Mouse (Mus musculus): ENCODE measurements around the gene Vipas39.
A peak's percentile ranks its signal among the peaks of the same experiment; 100 is the strongest.
"Not testable (repeated sequence)": the region's sequence is repeated elsewhere in the genome, so short reads cannot be mapped to it uniquely, and the experiment has no call there.

Gene Vipas39

DNA sequence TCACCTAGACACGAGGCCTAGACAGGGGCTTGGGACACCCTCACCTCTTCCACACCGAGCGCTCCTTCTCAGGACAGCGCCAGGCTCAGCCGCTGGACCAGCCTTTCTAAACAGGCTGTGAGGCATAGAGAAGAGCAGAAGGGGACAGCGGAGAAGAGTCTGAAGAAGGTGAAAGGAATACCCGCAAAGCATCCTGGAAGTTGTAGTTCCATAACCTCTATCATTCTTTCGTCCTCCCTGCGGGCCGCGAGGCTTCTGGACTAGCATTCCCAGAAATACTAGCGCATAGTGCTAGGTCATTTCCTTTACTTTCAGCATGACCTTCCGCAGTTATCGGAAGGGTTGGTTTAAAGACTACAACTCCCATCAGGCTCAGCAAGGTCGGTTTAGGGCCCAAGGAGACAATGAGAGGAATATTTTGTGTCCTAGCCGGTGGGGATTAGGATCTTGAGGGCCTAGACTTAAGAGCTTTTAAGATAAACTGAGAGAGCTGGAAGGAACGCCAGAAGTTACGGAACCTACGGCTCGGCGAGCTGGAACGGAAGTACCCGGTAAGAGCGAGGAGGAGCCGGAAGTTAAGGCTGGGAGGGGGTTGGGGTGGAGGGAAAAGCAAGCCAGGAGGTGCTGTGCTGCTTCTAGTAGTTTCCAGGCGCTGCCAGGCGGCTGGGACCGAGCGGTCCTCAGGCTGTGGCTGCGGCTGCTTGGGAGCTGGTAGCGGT lies at the start of gene Vipas39, which contains the start of gene Ahsa1:
TSS of gene Vipas39 (minus strand) at position 149 of the 719 bp plus-strand sequence.
TSS of gene Ahsa1 (plus strand) at position 372 of the 719 bp plus-strand sequence.
- DNase-seq (ENCODE audit: low spot score), result peak; percentile 69

DNA sequence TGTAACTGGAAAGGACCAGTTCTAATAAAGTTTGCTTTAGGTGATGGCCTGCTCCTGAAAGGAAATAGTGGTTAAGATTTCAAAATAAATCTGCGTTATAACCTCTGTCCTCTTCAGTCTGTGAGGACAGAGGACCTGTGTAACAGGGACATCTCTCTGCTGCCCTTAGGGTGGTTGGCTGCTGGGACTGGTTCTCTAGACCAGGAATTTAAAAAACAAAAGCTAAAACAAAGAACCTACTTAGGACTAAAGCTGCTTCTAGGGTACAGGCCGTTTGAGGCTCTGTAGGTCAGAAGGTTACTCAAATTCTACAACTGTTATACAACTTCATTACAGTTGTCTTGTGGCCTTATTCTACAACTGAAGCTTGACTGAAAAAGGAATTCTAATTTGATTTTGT lies 47.0 kb upstream of the Vipas39 start:
- DNase-seq (ENCODE audit: low spot score), result no peak

DNA sequence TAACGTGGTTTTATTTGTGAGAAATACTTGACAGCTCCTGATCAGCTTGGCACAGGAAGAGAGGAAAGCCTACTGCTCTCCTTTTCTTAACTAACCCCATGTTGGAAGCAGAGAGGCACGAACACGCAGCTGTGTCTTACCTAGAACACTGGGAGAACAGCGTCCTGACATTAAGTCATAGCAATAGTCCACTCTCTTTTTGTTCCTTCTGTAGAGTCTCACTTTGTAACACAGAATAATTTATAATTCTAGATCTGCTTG lies 40.5 kb upstream of the Vipas39 start:
- DNase-seq (ENCODE audit: low spot score), result not testable (repeated sequence)

DNA sequence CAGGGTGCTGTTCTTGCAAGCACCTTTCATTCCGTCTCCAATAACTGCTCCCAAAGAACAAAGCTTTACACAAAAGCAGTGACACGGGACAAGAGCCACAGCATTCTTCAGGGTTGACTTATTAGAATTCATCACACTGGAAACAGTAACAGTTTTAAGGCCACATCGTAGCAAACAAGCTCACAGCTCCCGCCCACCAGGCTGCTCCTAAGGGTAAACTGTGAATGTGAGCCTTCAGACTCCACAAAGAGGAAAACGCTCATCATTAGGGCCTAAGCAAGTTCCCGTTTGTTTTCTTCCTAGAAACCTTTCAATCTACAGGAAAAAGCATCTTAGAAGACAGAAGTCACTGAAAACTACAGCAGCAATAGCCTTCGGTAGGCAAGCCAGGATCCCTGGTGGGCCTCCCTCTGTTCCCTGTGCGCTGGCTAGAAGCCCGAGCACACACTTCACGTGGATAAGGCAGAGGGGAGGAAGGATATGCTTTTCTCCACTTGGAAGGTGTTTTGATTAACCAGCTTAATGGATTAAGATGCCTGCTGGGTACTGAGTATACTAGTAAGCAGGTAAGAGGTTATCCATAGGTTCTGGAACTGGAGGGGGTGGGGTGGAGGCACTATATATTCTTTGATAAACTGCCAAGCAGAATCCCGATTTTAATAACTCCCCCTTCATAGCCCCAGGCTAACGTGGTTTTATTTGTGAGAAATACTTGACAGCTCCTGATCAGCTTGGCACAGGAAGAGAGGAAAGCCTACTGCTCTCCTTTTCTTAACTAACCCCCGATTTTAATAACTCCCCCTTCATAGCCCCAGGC lies 39.9 kb upstream of the Vipas39 start:
- DNase-seq (ENCODE audit: low spot score), result no peak

DNA sequence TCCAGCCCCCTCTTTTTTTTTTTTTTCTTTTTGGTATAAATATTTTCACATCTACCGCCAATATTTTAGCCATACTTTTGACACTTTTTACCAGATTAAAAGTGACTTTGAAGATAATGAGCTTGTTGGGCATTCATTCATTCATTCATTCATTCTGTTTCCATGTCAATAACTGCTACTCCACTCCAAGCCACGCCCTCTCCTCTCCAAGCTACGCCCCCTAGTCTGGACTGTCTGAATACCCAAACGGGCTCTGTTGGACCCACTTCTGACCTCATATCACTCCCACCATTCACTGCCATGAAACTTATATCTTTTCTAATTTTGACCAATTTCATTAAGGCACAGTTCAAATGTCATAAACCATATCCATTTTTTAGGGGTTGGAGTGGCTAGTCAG lies 35.1 kb upstream of the Vipas39 start:
- DNase-seq (ENCODE audit: low spot score), result no peak

DNA sequence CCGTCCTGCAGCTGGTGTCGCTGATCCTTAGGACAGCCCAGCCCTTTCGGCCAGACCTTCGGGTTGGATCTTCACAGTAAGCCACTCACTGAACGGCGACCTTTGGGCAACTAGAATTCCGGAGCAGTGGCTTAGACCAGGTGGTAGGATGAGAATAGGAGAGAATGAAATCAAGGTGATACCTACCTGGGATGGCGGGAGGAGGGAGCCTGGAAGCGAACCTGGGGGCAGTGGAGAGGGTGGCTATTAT lies 34.3 kb upstream of the Vipas39 start:
- no peak for DNase-seq (ENCODE audit: low spot score)

DNA sequence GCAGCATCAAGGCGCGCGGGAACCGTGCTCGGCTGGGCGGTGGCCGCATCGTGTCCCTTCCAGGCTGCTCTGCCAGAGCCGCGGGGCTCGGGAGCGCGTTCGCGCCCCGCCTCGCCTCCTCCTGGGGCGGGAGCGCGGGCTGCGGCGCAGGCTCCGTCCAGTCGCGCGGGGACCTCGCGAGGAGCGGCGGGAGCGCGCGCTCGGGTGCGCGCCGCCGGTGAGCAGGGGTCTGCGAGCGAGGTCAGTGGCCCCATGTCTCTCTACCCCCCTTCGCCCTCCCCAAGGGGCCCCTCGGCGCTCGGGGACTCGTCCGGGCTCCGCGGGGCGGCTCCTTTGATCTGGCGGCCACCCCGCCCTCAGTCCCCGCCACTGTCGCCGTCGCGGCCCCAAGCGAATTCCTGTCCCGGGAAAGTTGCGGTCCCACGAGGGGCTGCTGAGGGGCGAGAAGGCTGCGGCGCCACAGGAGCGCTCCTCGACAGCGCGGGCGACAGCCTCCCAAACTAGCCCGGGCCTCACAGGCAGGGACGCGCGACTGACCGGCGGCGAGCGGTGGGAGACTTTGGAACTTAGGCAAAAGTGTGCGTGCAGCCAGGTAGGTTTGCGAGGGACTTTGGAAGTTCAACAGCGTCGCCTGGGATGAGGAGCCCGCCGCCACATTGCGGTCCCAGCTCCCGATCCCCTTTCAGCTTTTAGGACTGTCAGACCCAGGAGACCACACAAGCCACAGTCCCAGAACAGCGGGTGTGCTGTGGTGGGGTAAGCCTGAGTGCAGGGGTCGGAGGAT lies 33.8 kb upstream of the Vipas39 start, which contains the start of gene Ism2:
TSS of gene Ism2 (minus strand) at position 49 of the 784 bp plus-strand sequence.
- peak; percentile 41 for DNase-seq (ENCODE audit: low spot score)

DNA sequence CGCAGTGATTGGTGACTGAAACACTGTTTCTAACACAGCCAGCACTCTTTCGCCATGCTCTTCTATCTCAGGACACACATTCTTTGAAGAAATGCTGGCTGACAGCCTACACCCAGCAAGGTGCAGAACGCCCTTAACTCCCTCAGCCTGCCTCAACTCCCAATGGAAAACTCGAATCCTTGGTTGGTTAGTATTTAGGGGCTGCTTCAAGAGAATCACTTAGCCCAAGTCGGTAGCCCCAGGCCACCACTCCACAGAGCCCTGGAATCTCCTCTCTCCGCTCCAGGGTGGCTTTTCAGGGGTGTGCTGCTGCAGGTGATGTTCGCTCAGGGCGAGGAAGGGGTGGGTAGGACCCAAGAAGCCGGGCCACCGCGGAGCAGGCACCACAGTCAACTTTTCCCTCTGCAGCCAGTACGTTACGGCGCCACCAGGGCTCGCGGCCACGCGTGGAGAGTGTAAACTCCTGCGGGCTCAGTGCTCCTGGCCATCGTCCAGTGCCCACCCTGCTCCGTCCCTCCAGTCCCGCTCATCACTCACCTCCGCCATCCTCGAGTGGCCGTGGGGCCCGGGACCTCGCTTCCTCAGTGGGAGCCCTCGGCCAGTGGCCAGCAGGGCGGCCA lies 33.1 kb upstream of the Vipas39 start:
- no peak for DNase-seq (ENCODE audit: low spot score)

DNA sequence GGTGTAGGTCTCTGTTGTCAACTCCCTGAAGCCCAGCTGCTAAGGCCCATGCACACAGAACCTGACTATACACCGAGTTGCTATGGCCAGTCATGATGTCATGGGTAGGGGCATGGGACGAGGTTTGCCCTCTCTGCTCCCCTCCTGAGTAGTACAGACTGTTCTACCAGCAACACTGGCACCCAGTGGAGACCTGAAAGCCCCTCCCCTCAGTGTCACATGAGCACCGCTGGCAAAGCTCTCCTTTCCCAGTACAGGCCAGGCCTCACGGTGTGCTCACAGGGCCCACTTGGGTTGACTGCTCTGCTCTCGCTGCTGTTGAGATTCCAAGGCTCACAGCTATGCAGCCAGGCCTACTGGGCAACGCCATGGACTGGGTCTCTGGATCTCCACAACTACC lies 27.9 kb upstream of the Vipas39 start:
- DNase-seq (ENCODE audit: low spot score), result no peak

DNA sequence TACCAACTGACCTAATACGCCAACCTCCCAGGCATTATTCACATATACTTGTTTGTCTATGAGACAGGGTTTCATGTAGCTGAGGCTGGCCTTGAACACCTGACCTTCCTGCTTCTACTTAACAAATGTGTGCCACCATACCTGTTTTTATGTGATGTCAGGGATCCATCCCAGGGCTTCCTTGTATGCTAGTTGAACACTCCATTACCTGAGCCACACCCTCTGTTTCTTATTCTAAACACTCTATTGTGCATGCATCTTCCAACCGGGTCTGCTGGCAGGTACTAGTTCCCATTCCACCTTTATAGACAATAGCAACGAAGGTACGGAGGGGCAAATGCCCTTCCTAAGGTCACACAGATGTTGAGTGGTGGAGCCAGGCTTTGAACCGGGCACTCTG lies 23.0 kb upstream of the Vipas39 start:
- no peak for DNase-seq (ENCODE audit: low spot score)

DNA sequence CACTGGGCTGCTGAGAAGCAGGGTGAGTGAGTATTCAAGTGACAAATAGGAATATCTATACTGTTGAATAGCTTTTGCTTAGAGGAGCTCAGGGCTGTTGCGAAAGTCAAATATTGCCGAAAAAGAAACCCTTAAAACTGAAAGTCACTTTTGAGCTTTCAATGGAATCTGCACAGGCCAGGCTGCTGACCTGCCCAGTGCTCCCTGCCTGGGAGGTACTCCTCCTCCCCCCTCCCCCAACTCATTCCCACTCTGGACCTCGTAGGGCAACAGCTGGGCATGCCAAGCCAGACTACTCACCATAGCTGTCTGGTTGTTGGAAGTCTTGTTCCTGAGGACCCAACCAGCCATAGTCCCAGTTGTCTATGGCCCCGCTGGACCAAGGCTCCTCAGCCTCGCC lies 18.7 kb upstream of the Vipas39 start:
- DNase-seq (ENCODE audit: low spot score), result no peak

DNA sequence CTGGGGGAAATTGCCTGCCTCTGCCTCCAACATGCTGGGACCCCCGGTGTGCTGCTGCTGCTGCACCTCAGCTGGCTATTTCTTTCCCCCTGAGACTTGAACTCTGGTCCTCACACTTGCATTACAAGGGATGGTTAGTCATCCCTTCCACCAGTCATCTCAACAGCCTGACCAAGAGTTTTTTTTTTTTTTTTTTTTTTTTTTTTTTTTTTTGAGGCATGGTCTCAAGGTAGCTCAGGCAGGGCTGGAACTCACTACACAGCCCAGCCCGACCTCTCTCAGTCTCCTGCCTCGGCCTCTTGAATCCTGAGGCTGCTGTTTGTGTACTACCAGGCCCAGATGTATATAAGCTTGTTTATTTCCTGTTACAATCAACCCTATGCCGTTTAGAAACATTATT lies 18.2 kb upstream of the Vipas39 start:
- no peak for DNase-seq (ENCODE audit: low spot score)

DNA sequence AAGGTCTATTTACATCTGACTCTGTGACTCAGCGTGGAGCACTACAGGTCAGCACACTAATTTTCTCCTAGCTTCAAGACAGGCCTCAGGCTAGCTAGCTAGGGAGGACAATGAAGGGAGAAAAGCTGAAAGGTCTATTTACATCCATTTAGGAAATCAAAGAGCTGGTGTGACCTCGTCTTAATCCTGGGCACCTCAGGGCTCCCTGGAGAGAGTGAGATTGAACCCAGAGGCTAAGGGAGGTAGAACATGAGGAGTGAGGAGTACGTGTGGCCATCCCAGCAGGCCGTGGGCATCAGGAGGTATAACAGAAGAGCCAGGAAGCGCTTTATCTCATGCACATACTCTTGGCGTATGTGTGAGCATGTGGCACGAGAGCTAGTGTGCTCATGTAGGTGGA lies 17.6 kb upstream of the Vipas39 start:
- DNase-seq (ENCODE audit: low spot score), result no peak

DNA sequence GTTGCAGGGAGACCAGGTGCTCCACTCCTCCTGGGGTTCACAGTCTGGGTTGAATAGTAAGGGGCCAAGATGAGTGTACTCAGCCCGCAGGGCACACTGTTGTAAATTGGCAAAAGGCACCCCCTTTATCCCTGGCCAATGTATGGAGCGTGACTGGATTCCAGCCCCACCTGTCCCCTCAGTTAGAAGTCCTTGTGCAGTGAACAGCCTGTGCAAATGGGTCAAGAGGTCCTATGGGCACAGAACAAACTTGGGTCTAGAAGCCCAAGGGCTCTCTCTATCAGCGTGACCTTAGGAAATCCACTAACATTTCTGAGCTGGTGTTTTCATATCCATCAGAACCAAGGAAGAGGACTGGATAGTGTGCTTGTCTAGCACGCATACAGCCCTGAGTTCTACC lies 16.7 kb upstream of the Vipas39 start:
- DNase-seq (ENCODE audit: low spot score), result no peak

DNA sequence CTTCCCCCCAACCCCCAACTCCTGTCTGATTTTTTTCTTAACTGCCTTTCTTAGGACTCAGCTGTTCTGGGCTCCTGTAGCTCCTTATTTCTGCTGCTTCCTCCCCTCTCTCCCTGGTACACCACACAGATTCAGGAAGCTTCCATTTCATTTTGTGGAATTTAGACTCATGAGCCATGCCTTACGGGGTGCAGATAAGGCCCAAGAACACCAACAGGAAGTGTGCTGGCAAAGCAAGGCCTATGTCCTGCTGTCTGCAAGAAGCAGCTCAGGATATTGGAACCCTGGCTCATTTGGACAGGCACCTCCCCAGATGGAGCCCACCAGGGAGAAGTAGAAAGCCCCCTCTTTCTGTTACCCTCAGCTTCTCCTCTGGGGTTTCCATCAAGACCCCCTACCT lies 15.7 kb upstream of the Vipas39 start:
- no peak for DNase-seq (ENCODE audit: low spot score)

DNA sequence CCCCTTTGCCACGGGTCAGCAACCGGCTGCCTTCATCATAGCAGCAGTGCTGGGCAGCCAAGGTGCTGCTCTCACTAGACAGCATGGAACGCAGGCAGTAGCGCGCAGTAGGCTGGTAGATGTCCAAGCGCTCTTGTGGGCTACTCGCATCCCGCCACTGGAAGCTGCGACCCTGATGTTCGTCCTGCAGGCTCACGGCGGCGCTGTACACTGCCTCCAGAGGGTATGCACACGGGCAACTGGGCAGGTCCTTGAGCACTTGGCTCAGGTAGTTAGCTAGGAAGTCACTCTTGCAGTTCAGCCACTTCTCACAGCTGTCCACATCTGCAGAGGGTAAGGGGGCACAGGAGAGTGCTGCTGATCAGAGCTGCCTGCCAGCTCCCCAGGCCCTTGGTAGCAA lies 13.8 kb upstream of the Vipas39 start:
- no peak for DNase-seq (ENCODE audit: low spot score)

DNA sequence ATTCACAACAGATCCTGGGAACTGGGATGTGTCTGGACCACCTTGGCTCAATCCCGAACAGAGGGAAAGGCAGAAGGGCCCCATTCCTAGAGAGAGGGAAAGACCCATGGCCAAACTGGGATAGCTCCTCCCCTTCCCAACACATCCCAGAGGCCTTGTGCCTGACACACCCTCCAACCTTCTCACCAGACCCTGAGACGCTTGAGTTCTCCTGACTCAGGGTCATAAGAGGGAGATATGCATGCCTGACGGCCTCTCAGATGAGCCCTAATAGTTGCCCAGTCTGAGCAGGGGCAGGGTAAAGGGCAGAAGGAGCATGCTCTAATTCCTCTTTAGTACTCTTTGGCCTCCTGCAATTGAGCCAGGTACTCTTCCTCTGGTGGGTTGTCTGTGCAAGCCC lies 13.3 kb upstream of the Vipas39 start:
- DNase-seq (ENCODE audit: low spot score), result no peak

DNA sequence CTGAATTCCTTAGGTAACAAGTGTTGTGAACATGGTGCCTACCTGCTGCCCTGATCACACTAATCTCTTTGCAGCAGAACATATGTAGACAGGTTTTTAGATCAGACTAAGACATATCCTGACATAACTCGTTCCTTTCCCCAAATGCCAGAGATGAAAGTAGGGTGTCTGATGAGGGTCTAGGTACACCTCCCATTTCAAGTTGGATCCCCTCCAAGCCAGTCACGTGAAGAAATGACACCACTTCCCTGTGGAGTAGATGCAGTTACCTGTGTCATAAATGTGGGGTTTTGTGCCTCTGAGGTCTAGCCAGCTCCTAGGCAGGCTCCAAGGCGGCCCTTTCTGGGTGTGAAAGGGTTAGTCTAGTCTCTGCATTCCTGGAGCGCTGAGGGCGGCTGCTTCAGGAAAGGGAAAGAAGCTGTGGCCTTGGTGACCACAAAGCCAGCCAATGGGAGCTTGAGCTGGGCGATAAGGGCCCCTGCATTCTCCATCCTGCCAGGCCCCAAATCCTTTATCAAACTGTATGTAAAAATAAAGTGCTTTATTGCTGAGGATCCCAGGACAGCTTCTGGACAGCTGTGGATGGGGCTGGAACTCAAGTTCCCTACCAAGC lies 12.2 kb upstream of the Vipas39 start:
- DNase-seq (ENCODE audit: low spot score), result no peak

DNA sequence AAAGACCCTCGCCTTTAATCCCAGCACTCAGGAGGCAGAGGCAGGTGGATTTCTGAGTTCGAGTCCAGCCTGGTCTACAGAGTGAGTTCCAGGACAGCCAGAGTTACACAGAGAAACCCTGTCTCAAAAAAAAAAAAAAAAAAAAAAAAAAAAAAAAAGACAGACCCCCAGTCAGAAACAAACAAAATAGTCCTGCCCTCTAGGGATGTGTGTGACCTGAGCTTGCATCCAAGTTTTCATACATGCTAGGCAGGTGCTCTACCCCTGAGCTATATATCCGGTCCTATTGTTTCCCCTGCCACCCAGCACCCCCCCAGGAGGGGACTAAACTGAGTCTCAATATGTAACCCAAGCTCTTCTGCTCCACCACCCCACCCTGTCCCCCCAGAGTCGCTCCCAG lies 11.2 kb upstream of the Vipas39 start:
- DNase-seq (ENCODE audit: low spot score), result not testable (repeated sequence)

DNA sequence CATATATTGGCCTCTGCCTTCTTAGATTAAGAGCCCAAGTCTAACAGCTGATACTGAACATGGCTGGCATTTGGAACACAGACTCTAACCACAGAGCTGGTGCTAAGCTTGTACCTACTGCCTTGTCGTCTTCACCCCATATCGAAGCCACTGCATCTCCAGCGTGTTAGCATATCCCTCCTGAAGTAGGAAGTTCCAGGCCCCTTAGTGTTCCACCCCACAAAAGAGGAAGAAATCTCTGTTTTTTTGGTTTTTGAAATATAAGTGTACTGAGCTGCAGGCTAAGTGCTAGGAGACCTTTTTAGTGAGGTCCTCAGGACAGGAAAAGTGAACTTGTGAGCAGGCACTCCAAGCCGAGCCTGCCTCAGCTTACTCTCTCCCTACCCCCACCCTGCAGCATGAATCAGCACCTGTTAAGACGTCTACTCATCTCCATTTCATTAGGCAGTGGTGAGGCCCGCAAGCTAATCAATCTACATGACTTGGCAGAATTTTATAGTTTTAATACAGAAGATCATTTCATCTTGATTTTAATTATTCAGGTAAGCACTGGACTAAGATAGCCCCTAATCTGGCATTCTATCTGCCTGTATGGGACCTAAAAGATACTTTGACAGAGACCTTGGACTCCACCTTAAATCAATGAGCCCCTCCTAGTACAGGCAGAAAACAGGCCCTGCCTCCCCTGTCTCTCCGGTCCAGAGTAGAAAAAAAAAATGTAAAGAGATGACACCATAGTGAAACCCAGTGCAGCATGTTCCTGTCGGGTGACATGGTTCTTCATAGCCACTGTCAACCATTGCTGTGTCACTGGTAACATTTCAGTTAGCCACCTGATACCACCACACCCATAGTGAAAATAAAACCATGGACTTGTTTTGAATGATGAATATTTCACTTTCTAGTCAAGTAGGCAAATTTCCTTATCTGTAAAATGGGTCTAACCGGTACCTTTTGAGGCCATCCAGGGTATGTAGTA lies 9.1 kb upstream of the Vipas39 start:
- no peak for DNase-seq (ENCODE audit: low spot score)

DNA sequence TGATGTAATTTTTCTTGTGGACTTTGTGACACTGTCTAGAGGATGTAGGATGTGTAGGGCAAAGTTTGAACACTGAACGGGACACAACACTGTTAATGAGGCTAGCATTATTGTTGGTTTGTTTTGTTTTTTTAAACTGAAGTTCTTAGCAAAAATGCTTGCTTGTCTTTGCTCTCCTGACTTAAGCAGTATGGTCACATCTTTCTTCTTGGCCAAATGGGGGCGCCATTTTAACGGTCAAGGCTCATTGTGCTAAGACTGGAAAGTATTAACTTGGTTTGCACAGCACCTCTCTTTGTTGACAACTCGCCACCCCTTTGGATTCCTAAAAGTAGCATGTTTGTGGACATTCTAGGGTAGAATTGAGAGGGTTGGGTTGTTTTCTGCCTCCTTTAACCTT lies 1.6 kb upstream of the Vipas39 start:
- peak; percentile 12 for DNase-seq (ENCODE audit: low spot score)
